Comparison of ENCODE assay signal across 23 mouse cellular contexts in the genomic region with DNA sequence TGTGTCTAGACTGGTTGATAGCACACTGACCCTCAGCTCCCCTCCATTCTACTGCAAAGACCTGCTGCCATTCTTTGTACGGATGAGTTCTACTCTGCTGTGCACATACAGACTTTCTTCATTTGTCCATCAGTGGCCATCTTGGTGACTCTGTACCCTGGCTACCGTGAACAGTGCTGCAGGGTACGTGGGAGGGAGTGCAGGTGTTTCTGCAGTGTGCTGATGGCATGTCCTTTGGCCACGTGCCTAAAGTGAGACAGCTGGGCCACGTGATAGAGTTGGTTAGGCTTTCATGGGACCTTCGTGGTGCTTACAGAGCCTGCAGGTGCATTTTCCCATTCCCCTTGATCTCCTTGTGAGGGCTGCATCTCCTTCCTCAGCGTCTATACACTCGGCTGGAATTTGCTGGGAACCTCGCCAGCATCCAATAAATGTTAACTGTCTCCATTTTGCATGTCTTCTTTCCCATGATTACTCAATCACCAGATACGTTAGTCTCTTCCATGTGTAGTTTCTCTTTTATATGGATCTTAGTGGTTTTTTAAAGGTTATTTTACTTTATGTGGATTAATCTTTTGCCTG. TPM values are rescaled to one million over a fixed set of nuclear protein-coding genes. Genes with fewer than 3 reads are reported as not detected.
DNase-seq lines count a peak whose midpoint lies in the region; ATAC-seq and TF ChIP-seq lines count a peak whose summit lies in the region.
"Had no signal": no experiment of that assay in that cellular context is flagged by ENCODE, and none has a peak within 500 bp of the region (broad histone marks: within the 10 kb centered on the region; RNA-seq: fewer than 3 reads in every experiment).

No protein-coding gene starts in this region.

- no peaks in the 10 kb centered on the region for H3K36me3 ChIP-seq in intestine, embryonic 15.5 days
- no peaks in the 10 kb centered on the region for H3K36me3 ChIP-seq in intestine, postnatal 0 days (ENCODE audit: control insufficient read depth, insufficient read depth)
- H3K36me3 ChIP-seq in limb, embryonic 14.5 days (ENCODE audit: control insufficient read depth, insufficient read depth, low read length) = no peaks in the 10 kb centered on the region
- H3K36me3 ChIP-seq in limb, embryonic 10.5 days = no peaks in the 10 kb centered on the region
- H3K36me3 ChIP-seq in stomach, embryonic 15.5 days = no peaks in the 10 kb centered on the region
- H3K36me3 ChIP-seq: embryonic facial prominence, embryonic 12.5 days; forebrain, embryonic 12.5 days; heart, embryonic 12.5 days; hindbrain, embryonic 10.5 days had no signal

- no peak overlapping the region for H3K4me3 ChIP-seq in intestine, embryonic 15.5 days (replicated peaks)
- no peak overlapping the region for H3K4me3 ChIP-seq in intestine, postnatal 0 days (ENCODE audit: low read depth, low read length)
- H3K4me3 ChIP-seq in limb, embryonic 14.5 days (replicated peaks; ENCODE audit: low read length) = no peak overlapping the region
- no peak overlapping the region for H3K4me3 ChIP-seq in limb, embryonic 10.5 days
- H3K4me3 ChIP-seq in stomach, embryonic 15.5 days (replicated peaks) = no peak overlapping the region
- H3K4me3 ChIP-seq: embryonic facial prominence, embryonic 12.5 days; forebrain, embryonic 12.5 days; heart, embryonic 12.5 days; hindbrain, embryonic 10.5 days had no signal

- no peak overlapping the region for H3K27ac ChIP-seq in intestine, embryonic 15.5 days
- H3K27ac ChIP-seq in intestine, postnatal 0 days (ENCODE audit: low read depth, low read length) = no peak overlapping the region
- H3K27ac ChIP-seq in limb, embryonic 14.5 days (replicated peaks; ENCODE audit: low read depth, low read length) = no peak overlapping the region
- no peak overlapping the region for H3K27ac ChIP-seq in limb, embryonic 10.5 days
- H3K27ac ChIP-seq in stomach, embryonic 15.5 days = no peak overlapping the region
- H3K27ac ChIP-seq: embryonic facial prominence, embryonic 12.5 days; forebrain, embryonic 12.5 days; hindbrain, embryonic 10.5 days; hindbrain, embryonic 14.5 days had no signal

- intact Hi-C loops in left cerebral cortex, postnatal 36 days (cut with DNase I) = no loop called here

- H3K9me3 ChIP-seq in intestine, embryonic 15.5 days = no peaks in the 10 kb centered on the region
- no peaks in the 10 kb centered on the region for H3K9me3 ChIP-seq in intestine, postnatal 0 days (ENCODE audit: control insufficient read depth)
- H3K9me3 ChIP-seq in limb, embryonic 14.5 days (ENCODE audit: control insufficient read depth, low read length) = no peaks in the 10 kb centered on the region
- no peaks in the 10 kb centered on the region for H3K9me3 ChIP-seq in limb, embryonic 10.5 days (replicated peaks)
- H3K9me3 ChIP-seq in stomach, embryonic 15.5 days = no peaks in the 10 kb centered on the region
- H3K9me3 ChIP-seq: embryonic facial prominence, embryonic 12.5 days; forebrain, embryonic 12.5 days; heart, embryonic 12.5 days; hindbrain, embryonic 10.5 days had no signal

- H3K4me1 ChIP-seq in intestine, embryonic 15.5 days (replicated peaks) = no peaks in the 10 kb centered on the region
- H3K4me1 ChIP-seq in intestine, postnatal 0 days (replicated peaks; ENCODE audit: control insufficient read depth, insufficient read depth, low read length) = no peaks in the 10 kb centered on the region
- H3K4me1 ChIP-seq in limb, embryonic 14.5 days (ENCODE audit: control insufficient read depth, insufficient read depth, low read length) = peaks cover 4% of the 10 kb centered on the region; the same call in 1 of the 2 replicates
- H3K4me1 ChIP-seq in limb, embryonic 10.5 days = peaks cover 16% of the 10 kb centered on the region
- H3K4me1 ChIP-seq in stomach, embryonic 15.5 days = no peaks in the 10 kb centered on the region
- H3K4me1 ChIP-seq: heart, embryonic 12.5 days had no signal

- DNase-seq in limb, embryonic 14.5 days (ENCODE audit: low spot score) = peak; percentile 52
- no peak for DNase-seq in limb, embryonic 10.5 days (ENCODE audit: low spot score)
- peak; percentile 52 for DNase-seq in NIH3T3 (ENCODE audit: low read depth)
- no peak for DNase-seq in left cerebral cortex, postnatal 36 days (ENCODE audit: low spot score in 2 of 2)
- DNase-seq in MN1 (ENCODE audit: low spot score) = no peak
- DNase-seq: adrenal gland, adult 8-10 months; adrenal gland, postnatal 36 days; cerebellum, adult 11 months; cerebellum, adult 8-10 months; cerebellum, postnatal 14 days; embryo, embryonic 11 days; gastrocnemius, postnatal 14 days had no signal

- 68% methylated on average over 10 of the region's 10 CpGs for WGBS in intestine, embryonic 15.5 days
- 69% methylated on average over 10 of the region's 10 CpGs for WGBS in intestine, postnatal 0 days
- WGBS in limb, embryonic 14.5 days = 58% methylated on average over 10 of the region's 10 CpGs
- WGBS in limb, embryonic 10.5 days = 91% methylated on average over 10 of the region's 10 CpGs
- 61% methylated on average over 10 of the region's 10 CpGs for WGBS in stomach, embryonic 15.5 days

- H3K9ac ChIP-seq in intestine, embryonic 15.5 days = no peak overlapping the region
- H3K9ac ChIP-seq in intestine, postnatal 0 days (ENCODE audit: low read depth, low read length) = no peak overlapping the region
- H3K9ac ChIP-seq in limb, embryonic 14.5 days (ENCODE audit: low read depth, low read length, severe bottlenecking) = no peak overlapping the region
- no peak overlapping the region for H3K9ac ChIP-seq in stomach, embryonic 15.5 days
- H3K9ac ChIP-seq: embryonic facial prominence, embryonic 12.5 days; forebrain, embryonic 12.5 days; heart, embryonic 12.5 days; hindbrain, embryonic 14.5 days had no signal

- no peak for TF ChIP-seq POLR2A in limb, embryonic 14.5 days (IDR thresholded peaks at IDR 0.05; ENCODE audit: borderline replicate concordance, extremely low read depth, insufficient read depth, insufficient read length)

- peak; percentile 70 for ATAC-seq in intestine, embryonic 15.5 days
- no peak for ATAC-seq in intestine, postnatal 0 days
- no peak for ATAC-seq in limb, embryonic 14.5 days (ENCODE audit: low FRiP score, low read depth)
- ATAC-seq in stomach, embryonic 15.5 days (ENCODE audit: insufficient read depth, low FRiP score, low read depth) = peak; percentile 56; the same call in 1 of the 2 replicates
- ATAC-seq: forebrain, embryonic 16.5 days had no signal

- no peaks in the 10 kb centered on the region for H3K27me3 ChIP-seq in intestine, embryonic 15.5 days (replicated peaks)
- no peaks in the 10 kb centered on the region for H3K27me3 ChIP-seq in intestine, postnatal 0 days (replicated peaks; ENCODE audit: control insufficient read depth, insufficient read depth, low read length)
- no peaks in the 10 kb centered on the region for H3K27me3 ChIP-seq in limb, embryonic 14.5 days (ENCODE audit: control insufficient read depth, insufficient read depth, low read length)
- no peaks in the 10 kb centered on the region for H3K27me3 ChIP-seq in limb, embryonic 10.5 days (ENCODE audit: low read depth, poor library complexity, severe bottlenecking)
- no peaks in the 10 kb centered on the region for H3K27me3 ChIP-seq in stomach, embryonic 15.5 days (replicated peaks)
- H3K27me3 ChIP-seq: embryonic facial prominence, embryonic 12.5 days; forebrain, embryonic 12.5 days; heart, embryonic 12.5 days had no signal

- H3K4me2 ChIP-seq in intestine, embryonic 15.5 days (replicated peaks) = no peak overlapping the region
- no peak overlapping the region for H3K4me2 ChIP-seq in intestine, postnatal 0 days (replicated peaks; ENCODE audit: low read depth)
- no peak overlapping the region for H3K4me2 ChIP-seq in limb, embryonic 14.5 days (replicated peaks; ENCODE audit: low read depth, low read length, severe bottlenecking)
- no peak overlapping the region for H3K4me2 ChIP-seq in stomach, embryonic 15.5 days
- H3K4me2 ChIP-seq: embryonic facial prominence, embryonic 12.5 days; forebrain, embryonic 12.5 days; heart, embryonic 12.5 days; hindbrain, embryonic 14.5 days had no signal

- TF ChIP-seq CTCF in intestine, postnatal 0 days (IDR thresholded peaks at IDR 0.05; ENCODE audit: low read depth) = no peak

RNA-seq across cellular contexts. Expression of a gene that starts 53.4 kb away (rescaled TPM):
- 2.8 and 3.5 TPM in 2 replicates for polyA plus RNA-seq in intestine, embryonic 15.5 days (2015; fragmentation: Nextera tagmentation; extraction: Ambion mirVana)
- polyA plus RNA-seq in intestine, postnatal 0 days (2015; fragmentation: Nextera tagmentation; extraction: Ambion mirVana) = 8.0 and 12.4 TPM in 2 replicates
- not detected in 2 replicates for polyA plus RNA-seq in limb, embryonic 14.5 days (2012; rRNA removed)
- polyA plus RNA-seq in limb, embryonic 14.5 days (2014; fragmentation: Nextera tagmentation; extraction: Ambion mirVana) = 0.43 TPM in 1 of 2 replicates, not detected in the other
- polyA plus RNA-seq in limb, embryonic 10.5 days (2016; fragmentation: Nextera tagmentation; extraction: Ambion mirVana) = 2.3 TPM in 1 of 2 replicates, not detected in the other
- polyA plus RNA-seq in stomach, embryonic 15.5 days (2015; fragmentation: Nextera tagmentation; extraction: Ambion mirVana) = 0.84 and 6.1 TPM in 2 replicates
- total RNA-seq in left cerebral cortex, postnatal 36 days (2021) = 1 to 10 TPM; 7.3 to 8.1 TPM
- total RNA-seq: common myeloid progenitor, adult 5-6 weeks; granulocyte monocyte progenitor cell, adult 5-6 weeks had no signal
- polyA plus RNA-seq: embryonic facial prominence, embryonic 12.5 days had no signal

RNA-seq across cellular contexts. Expression of a gene that starts 53.4 kb away (rescaled TPM):
- 41.1 and 46.9 TPM in 2 replicates for polyA plus RNA-seq in intestine, embryonic 15.5 days (2015; fragmentation: Nextera tagmentation; extraction: Ambion mirVana)
- 34.9 and 40.9 TPM in 2 replicates for polyA plus RNA-seq in intestine, postnatal 0 days (2015; fragmentation: Nextera tagmentation; extraction: Ambion mirVana)
- polyA plus RNA-seq in limb, embryonic 14.5 days (2012; rRNA removed) = 38.8 and 41.5 TPM in 2 replicates
- 40.9 and 41.9 TPM in 2 replicates for polyA plus RNA-seq in limb, embryonic 14.5 days (2014; fragmentation: Nextera tagmentation; extraction: Ambion mirVana)
- 68.7 and 71.3 TPM in 2 replicates for polyA plus RNA-seq in limb, embryonic 10.5 days (2016; fragmentation: Nextera tagmentation; extraction: Ambion mirVana)
- polyA plus RNA-seq in stomach, embryonic 15.5 days (2015; fragmentation: Nextera tagmentation; extraction: Ambion mirVana) = 38.6 and 40.5 TPM in 2 replicates
- 10 to 100 TPM; 35.6 to 39.5 TPM for total RNA-seq in left cerebral cortex, postnatal 36 days (2021)

Comparison
In these comparisons a context has a peak if more than half of its experiments do, and no peak if none do; other contexts are left out.
1. ATAC-seq: peak in intestine, embryonic 15.5 days (single experiment) and stomach, embryonic 15.5 days (single experiment); none in intestine, postnatal 0 days (single experiment) and limb, embryonic 14.5 days (single experiment).
2. DNase-seq: peak in limb, embryonic 14.5 days (single experiment) and NIH3T3 (single experiment); none in limb, embryonic 10.5 days (single experiment), left cerebral cortex, postnatal 36 days (0 of 2) and MN1 (single experiment).